Comparison of ENCODE assay signal across 11 mouse cellular contexts in the genomic region with DNA sequence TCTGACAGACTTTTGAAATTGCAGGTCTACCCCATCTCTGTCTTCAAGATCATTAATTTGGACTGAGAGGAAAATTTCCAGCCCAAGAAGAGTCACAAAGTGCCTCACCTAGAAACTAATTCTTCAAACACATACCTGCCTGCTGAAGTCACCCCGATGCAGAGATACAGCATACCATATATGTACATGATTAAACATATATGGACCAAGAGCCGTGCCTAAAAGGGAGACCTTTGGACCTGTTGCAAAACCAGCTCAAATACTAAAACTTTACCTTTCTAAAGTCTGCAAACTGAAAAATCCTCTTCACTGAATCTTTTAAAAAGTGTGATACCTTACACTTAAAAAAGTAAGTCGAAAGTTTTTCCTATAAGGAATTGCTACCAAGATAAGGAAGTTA. TPM values are rescaled to one million over a fixed set of nuclear protein-coding genes. Genes with fewer than 3 reads are reported as not detected.
DNase-seq lines count a peak whose midpoint lies in the region; ATAC-seq lines count a peak whose summit lies in the region.
"Had no signal": no experiment of that assay in that cellular context is flagged by ENCODE, and none has a peak within 500 bp of the region (broad histone marks: within the 10 kb centered on the region; RNA-seq: fewer than 3 reads in every experiment).

No protein-coding gene starts in this region.

- peak overlapping the region; percentile 99 for H3K4me3 ChIP-seq in embryonic facial prominence, embryonic 10.5 days
- peak overlapping the region; percentile 17; the same call in 1 of the 2 replicates for H3K4me3 ChIP-seq in hindbrain, embryonic 15.5 days
- H3K4me3 ChIP-seq in midbrain, embryonic 10.5 days = peak overlapping the region; percentile 95
- H3K4me3 ChIP-seq: left cerebral cortex, adult 2 months had no signal

- peak; percentile 26 for DNase-seq in embryo, embryonic 10.5 days (ENCODE audit: low spot score)
- no peak for DNase-seq in embryo, embryonic 11 days
- DNase-seq in embryonic facial prominence, embryonic 10.5 days (ENCODE audit: low spot score) = no peak
- no peak for DNase-seq in midbrain, embryonic 10.5 days (ENCODE audit: low spot score)
- DNase-seq in testis, postnatal 14 days (ENCODE audit: low spot score) = no peak
- DNase-seq in thymus, postnatal 0 days (ENCODE audit: low spot score) = no peak
- no peak for DNase-seq in kidney, postnatal 14 days
- DNase-seq: gastrocnemius, postnatal 10 days had no signal

- no peaks in the 10 kb centered on the region for H3K27me3 ChIP-seq in embryonic facial prominence, embryonic 10.5 days (replicated peaks; ENCODE audit: low read depth, poor library complexity, severe bottlenecking)
- H3K27me3 ChIP-seq in hindbrain, embryonic 15.5 days = no peaks in the 10 kb centered on the region
- H3K27me3 ChIP-seq in midbrain, embryonic 10.5 days (ENCODE audit: low read depth, poor library complexity, severe bottlenecking) = no peaks in the 10 kb centered on the region
- H3K27me3 ChIP-seq: Patski had no signal

- no peak for ATAC-seq in hindbrain, embryonic 15.5 days (ENCODE audit: low FRiP score, low read depth)

- 61% methylated on average over 3 of the region's 3 CpGs for WGBS in embryonic facial prominence, embryonic 10.5 days
- WGBS in hindbrain, embryonic 15.5 days = 45% methylated on average over 3 of the region's 3 CpGs
- WGBS in midbrain, embryonic 10.5 days = 52% methylated on average over 3 of the region's 3 CpGs

- no peaks in the 10 kb centered on the region for H3K9me3 ChIP-seq in embryonic facial prominence, embryonic 10.5 days
- H3K9me3 ChIP-seq in hindbrain, embryonic 15.5 days = no peaks in the 10 kb centered on the region
- no peaks in the 10 kb centered on the region for H3K9me3 ChIP-seq in midbrain, embryonic 10.5 days (replicated peaks)

- peak overlapping the region; percentile 85 for H3K27ac ChIP-seq in embryonic facial prominence, embryonic 10.5 days (replicated peaks)
- 0 out of 2 replicates have a peak overlapping the region, but pooled peaks have one; percentile 47 for H3K27ac ChIP-seq in hindbrain, embryonic 15.5 days (replicated peaks)
- H3K27ac ChIP-seq in midbrain, embryonic 10.5 days (replicated peaks) = peak overlapping the region; percentile 88
- H3K27ac ChIP-seq: left cerebral cortex, adult 2 months had no signal

- peak overlapping the region; percentile 18; the same call in 1 of the 2 replicates for H3K9ac ChIP-seq in hindbrain, embryonic 15.5 days

- H3K4me1 ChIP-seq in embryonic facial prominence, embryonic 10.5 days = peaks cover 91% of the 10 kb centered on the region
- peaks cover 66% of the 10 kb centered on the region for H3K4me1 ChIP-seq in hindbrain, embryonic 15.5 days (replicated peaks)
- H3K4me1 ChIP-seq in midbrain, embryonic 10.5 days = peaks cover 94% of the 10 kb centered on the region

- H3K4me2 ChIP-seq in hindbrain, embryonic 15.5 days = peak overlapping the region; percentile 58

- H3K36me3 ChIP-seq in embryonic facial prominence, embryonic 10.5 days (replicated peaks) = peaks cover 64% of the 10 kb centered on the region
- H3K36me3 ChIP-seq in hindbrain, embryonic 15.5 days = peaks cover under 1% of the 10 kb centered on the region; the same call in 1 of the 2 replicates
- H3K36me3 ChIP-seq in midbrain, embryonic 10.5 days = peaks cover 62% of the 10 kb centered on the region

RNA-seq across cellular contexts. Expression of gene Rnd3, which starts 7.6 kb away (rescaled TPM):
- 133 and 142 TPM in 2 replicates for polyA plus RNA-seq in embryonic facial prominence, embryonic 10.5 days (2016; fragmentation: Nextera tagmentation; extraction: Ambion mirVana)
- 120 and 137 TPM in 2 replicates for polyA plus RNA-seq in hindbrain, embryonic 15.5 days (2015; fragmentation: Nextera tagmentation; extraction: Ambion mirVana)
- polyA plus RNA-seq in midbrain, embryonic 10.5 days (2016; fragmentation: Nextera tagmentation; extraction: Ambion mirVana) = 155 and 255 TPM in 2 replicates
- 7.4 and 7.8 TPM in 2 replicates for polyA plus RNA-seq in thymus, postnatal 0 days (2015; fragmentation: Nextera tagmentation; extraction: Ambion mirVana)

Comparison
In these comparisons a context has a peak if more than half of its experiments do, and no peak if none do; other contexts are left out.
1. H3K4me3 ChIP-seq: peak in every context shown above with its lines; median percentile 99 in embryonic facial prominence, embryonic 10.5 days; 95 in midbrain, embryonic 10.5 days; 17 in hindbrain, embryonic 15.5 days.
2. RNA of gene Rnd3, which starts 7.6 kb away (polyA plus RNA-seq): 155 to 255 TPM in midbrain, embryonic 10.5 days, 133 to 142 TPM in embryonic facial prominence, embryonic 10.5 days and 120 to 137 TPM in hindbrain, embryonic 15.5 days; 7.4 to 7.8 TPM in thymus, postnatal 0 days; every median in the first group is over 10 times any median in the second.
3. Peak in every context shown above with its lines, with median percentiles within 50 percentile points of each other: H3K27ac ChIP-seq.